ENCODE assay signal across 8 mouse cellular contexts in genomic region chr10:3365671-3366035, GRCm38 (mm10). TPM values are rescaled to one million over a fixed set of nuclear protein-coding genes. Genes with fewer than 3 reads are reported as not detected.
DNase-seq lines count a peak whose midpoint lies in the region; ATAC-seq lines count a peak whose summit lies in the region.

No protein-coding gene starts in this region.

- peaks cover 14% of the 10 kb centered on the region for H3K4me1 ChIP-seq in limb, embryonic 15.5 days
- H3K4me1 ChIP-seq in stomach, embryonic 16.5 days (ENCODE audit: control insufficient read depth, insufficient read depth, low read length) = peaks cover 5% of the 10 kb centered on the region; the same call in 1 of the 2 replicates

- H3K4me3 ChIP-seq in limb, embryonic 15.5 days = peak overlapping the region; percentile 59
- H3K4me3 ChIP-seq in stomach, embryonic 16.5 days (replicated peaks; ENCODE audit: low read length) = peak overlapping the region; percentile 65

- no peak for ATAC-seq in limb, embryonic 15.5 days (ENCODE audit: insufficient number of reproducible peaks, low FRiP score, low TSS enrichment, low read depth)
- no peak for ATAC-seq in stomach, embryonic 16.5 days (ENCODE audit: insufficient read depth, low FRiP score)
- ATAC-seq in cerebellum, adult (ENCODE audit: insufficient number of reproducible peaks, low FRiP score, low TSS enrichment) = no peak

- no peak overlapping the region for H3K9ac ChIP-seq in limb, embryonic 15.5 days
- H3K9ac ChIP-seq in stomach, embryonic 16.5 days (ENCODE audit: low read length) = peak overlapping the region; percentile 58; the same call in 1 of the 2 replicates

- WGBS in limb, embryonic 15.5 days = 32% methylated on average over 5 of the region's 5 CpGs
- WGBS in stomach, embryonic 16.5 days = 37% methylated on average over 5 of the region's 5 CpGs

- H3K27ac ChIP-seq in limb, embryonic 15.5 days = no peak overlapping the region
- H3K27ac ChIP-seq in stomach, embryonic 16.5 days (ENCODE audit: low read length) = no peak overlapping the region

- DNase-seq in frontal cortex, postnatal 10 days (ENCODE audit: low spot score in 2 of 2) = peak; percentile 25 to 27
- DNase-seq in frontal cortex, postnatal 36 days (ENCODE audit: low spot score in 2 of 2) = no peak
- peak; percentile 39 to 46 for DNase-seq in right cerebral cortex, postnatal 10 days (ENCODE audit: low spot score in 2 of 2)
- no peak for DNase-seq in right cerebral cortex, adult 18-20 months
- DNase-seq in gastrocnemius, postnatal 4 days (ENCODE audit: low spot score in 2 of 2) = no peak

- H3K36me3 ChIP-seq in limb, embryonic 15.5 days = no peaks in the 10 kb centered on the region
- H3K36me3 ChIP-seq in stomach, embryonic 16.5 days (ENCODE audit: control insufficient read depth, insufficient read depth, low read length) = no peaks in the 10 kb centered on the region

- peaks cover 30% of the 10 kb centered on the region for H3K27me3 ChIP-seq in limb, embryonic 15.5 days
- H3K27me3 ChIP-seq in stomach, embryonic 16.5 days (ENCODE audit: control insufficient read depth, insufficient read depth, low read length) = peaks cover 8% of the 10 kb centered on the region

- H3K9me3 ChIP-seq in limb, embryonic 15.5 days = no peaks in the 10 kb centered on the region
- H3K9me3 ChIP-seq in stomach, embryonic 16.5 days (replicated peaks; ENCODE audit: control insufficient read depth, low read length) = no peaks in the 10 kb centered on the region

- peak overlapping the region; percentile 99 for H3K4me2 ChIP-seq in limb, embryonic 15.5 days
- H3K4me2 ChIP-seq in stomach, embryonic 16.5 days (ENCODE audit: low read depth, low read length) = peak overlapping the region; percentile 98

RNA-seq across cellular contexts. Expression of gene Ppp1r14c, which starts 0.2 kb away (rescaled TPM):
- 14.4 and 18.9 TPM in 2 replicates for polyA plus RNA-seq in limb, embryonic 15.5 days (2015; fragmentation: Nextera tagmentation; extraction: Ambion mirVana)
- 2.4 and 4.0 TPM in 2 replicates for polyA plus RNA-seq in stomach, embryonic 16.5 days (2015; fragmentation: Nextera tagmentation; extraction: Ambion mirVana)
- total RNA-seq in gastrocnemius, postnatal 4 days (2021) = 100 to 1,000 TPM in 1 of 2 experiments, 10 to 100 TPM in 1; 96.0 to 107 TPM

Comparison
In these comparisons a context has a peak if more than half of its experiments do, and no peak if none do; other contexts are left out.
1. DNase-seq: peak in frontal cortex, postnatal 10 days (2 of 2) and right cerebral cortex, postnatal 10 days (2 of 2); none in frontal cortex, postnatal 36 days (0 of 2), right cerebral cortex, adult 18-20 months (single experiment) and gastrocnemius, postnatal 4 days (0 of 2).